Mouse (Mus musculus): ENCODE measurements around the gene Efna3. TPM values are rescaled to one million over a fixed set of nuclear protein-coding genes. Genes with fewer than 3 reads are reported as not detected.

Gene Efna3
- polyA plus RNA-seq, 1 experiment from 2014 or later, result 2.5 TPM

DNA sequence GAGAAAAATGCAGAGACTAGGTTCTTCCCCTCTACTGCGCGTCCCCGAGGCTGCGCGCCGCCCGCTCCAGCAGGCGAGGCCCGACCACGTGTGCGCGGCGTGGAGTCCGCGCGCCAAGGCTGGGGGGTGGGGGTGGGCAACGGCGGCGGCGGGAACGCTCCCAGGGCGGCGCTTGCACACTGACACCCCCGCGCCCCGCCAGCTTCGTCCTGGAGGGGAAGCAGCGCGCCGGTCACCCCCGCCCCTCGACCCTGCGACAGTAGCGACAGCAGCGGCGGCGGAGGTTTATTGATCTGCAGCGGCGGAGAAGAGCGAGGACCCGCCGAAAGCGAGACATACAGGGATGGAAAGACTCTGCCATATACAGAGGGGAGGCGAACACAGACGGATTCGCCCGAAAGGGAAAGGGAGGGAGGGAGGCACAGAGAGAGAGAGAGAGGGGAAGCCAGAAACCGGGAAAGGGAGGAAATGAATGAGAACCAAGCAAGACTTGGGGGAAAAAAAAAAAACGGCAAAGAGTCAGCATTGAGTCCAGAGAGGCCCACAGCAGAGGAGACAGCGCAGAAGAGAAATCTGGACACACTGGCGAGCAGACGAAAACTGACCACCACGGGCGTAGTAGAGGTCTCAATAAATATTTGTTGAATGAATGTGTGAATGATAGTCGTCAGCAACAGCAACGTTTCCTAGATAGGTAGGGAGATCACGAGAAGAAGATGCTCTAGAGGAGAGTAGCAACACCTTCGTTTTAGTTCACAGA, 3.0 kb downstream of the Efna3 start:
- Histone ChIP-seq H3K36me3 (no peaks in the 10 kb centered on the region), H3K9me3 (no peaks in the 10 kb centered on the region), H3K4me3 (peak overlapping the region; percentile 76), H3K27ac (0 out of 2 replicates have a peak overlapping the region, but pooled peaks have one; percentile 42), H3K27me3 (ENCODE audit: insufficient read depth, poor library complexity, severe bottlenecking) (peaks cover 75% of the 10 kb centered on the region), H3K4me1 (peaks cover 70% of the 10 kb centered on the region)
- 4% methylated on average over 58 of the region's 58 CpGs for WGBS
- no peak for DNase-seq (ENCODE audit: low spot score)

DNA sequence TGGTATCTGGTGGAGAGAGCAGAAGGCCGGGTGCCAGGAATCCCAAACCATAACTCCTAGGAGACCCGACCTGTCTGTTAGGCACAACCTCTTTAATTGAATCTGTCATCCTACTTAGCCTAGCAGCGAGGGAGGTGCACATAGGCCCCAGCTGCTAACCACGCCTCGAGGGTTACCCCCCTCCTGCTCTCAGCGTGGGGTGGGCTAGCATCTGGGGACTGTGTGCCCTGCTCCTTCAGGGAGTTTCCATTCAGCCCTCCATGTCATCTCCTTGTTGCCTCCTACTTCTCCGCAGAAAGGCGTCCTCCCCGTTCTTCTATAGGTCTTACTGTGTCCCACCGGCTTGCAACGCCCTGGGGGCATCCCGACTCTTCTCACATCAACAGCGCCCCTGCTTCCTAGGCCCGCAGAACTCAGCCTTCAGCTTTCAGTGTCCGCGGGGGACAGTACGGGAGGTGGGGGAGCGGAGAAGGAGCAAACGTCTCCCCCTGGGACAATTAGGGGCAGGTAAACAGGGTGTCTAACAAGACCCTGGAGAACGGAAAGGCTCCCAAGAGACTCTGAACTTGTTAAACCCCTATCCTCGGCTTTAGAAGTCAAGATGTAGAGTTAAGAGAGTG, 3.7 kb downstream of the Efna3 start:
- DNase-seq (ENCODE audit: low spot score), result no peak
- 8% methylated on average over 21 of the region's 21 CpGs for WGBS
- Histone ChIP-seq H3K27me3 (ENCODE audit: insufficient read depth, poor library complexity, severe bottlenecking) (peaks cover 71% of the 10 kb centered on the region), H3K27ac (no peak overlapping the region), H3K9me3 (no peaks in the 10 kb centered on the region), H3K4me3 (peak overlapping the region; percentile 76), H3K36me3 (no peaks in the 10 kb centered on the region), H3K4me1 (peaks cover 77% of the 10 kb centered on the region)

DNA sequence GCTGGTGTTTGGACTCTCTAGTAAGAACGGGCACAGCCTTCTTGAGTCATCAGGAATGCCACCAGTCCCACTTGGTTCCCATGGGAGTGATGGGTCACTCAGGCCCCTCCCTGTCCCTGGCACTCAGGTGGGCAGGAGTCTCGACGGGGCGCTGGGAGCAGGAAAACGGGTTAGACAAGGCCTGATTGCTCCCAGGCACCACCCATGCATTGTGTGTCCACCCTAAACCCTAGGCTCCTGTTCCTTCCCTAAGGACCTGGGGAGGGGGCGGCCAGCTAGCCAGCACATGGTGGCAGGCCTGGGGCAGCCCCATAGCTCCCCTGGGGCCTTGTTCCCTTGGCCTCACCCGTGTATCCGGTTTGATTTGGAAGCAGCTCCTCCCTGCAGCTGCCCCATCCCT, 4.4 kb downstream of the Efna3 start:
- WGBS, result 70% methylated on average over 8 of the region's 8 CpGs
- H3K27me3 ChIP-seq (ENCODE audit: insufficient read depth, poor library complexity, severe bottlenecking), result peaks cover 64% of the 10 kb centered on the region
- no peaks in the 10 kb centered on the region for H3K9me3 ChIP-seq
- H3K4me1 ChIP-seq, result peaks cover 78% of the 10 kb centered on the region
- DNase-seq (ENCODE audit: low spot score), result no peak
- no peaks in the 10 kb centered on the region for H3K36me3 ChIP-seq
- H3K4me3 ChIP-seq, result no peak overlapping the region
- H3K27ac ChIP-seq, result no peak overlapping the region

DNA sequence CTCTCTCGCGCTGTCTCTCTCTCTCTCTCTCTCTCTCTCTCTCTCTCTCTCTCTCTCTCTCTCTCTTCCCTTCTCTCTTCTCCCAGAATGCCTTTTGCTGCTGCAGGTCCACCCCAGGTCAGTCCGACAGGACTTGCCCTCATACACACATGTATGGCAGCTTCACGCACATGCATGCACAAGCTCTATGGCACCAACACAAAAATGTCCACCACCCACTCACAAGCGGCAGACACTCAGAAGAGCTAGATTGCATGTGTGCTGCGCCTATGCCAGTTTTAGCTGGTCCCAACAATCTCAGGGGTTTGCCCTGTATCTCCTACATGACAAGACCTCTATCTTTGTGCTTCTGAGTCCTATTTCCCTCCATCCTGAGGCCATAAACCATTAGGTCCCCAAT, 5.5 kb downstream of the Efna3 start:
- WGBS, result 68% methylated on average over 6 of the region's 6 CpGs
- Histone ChIP-seq H3K27me3 (ENCODE audit: insufficient read depth, poor library complexity, severe bottlenecking) (peaks cover 53% of the 10 kb centered on the region), H3K27ac (no peak overlapping the region), H3K4me3 (peak overlapping the region; percentile 57; the same call in 1 of the 2 replicates), H3K36me3 (no peaks in the 10 kb centered on the region), H3K9me3 (no peaks in the 10 kb centered on the region), H3K4me1 (peaks cover 71% of the 10 kb centered on the region)
- no peak for DNase-seq (ENCODE audit: low spot score)

DNA sequence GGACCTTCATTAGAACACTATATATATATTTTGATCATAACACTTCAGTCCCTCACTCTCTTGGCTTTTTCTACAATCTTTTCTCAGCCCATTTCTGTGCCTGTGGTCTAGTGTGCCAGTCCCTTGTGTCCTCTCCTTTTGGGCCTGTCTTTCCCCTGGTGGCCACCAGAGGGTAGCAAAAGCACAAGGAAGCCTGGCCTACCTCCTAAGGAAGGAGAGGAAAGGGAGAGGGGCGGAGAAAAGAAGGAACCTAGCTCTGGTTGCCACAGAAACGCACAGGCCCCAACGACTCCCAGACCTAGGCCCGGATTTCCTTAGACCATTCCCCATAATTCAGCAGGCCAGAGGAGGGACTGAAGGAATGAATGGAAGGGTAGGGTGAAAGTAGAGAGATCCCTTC, 5.9 kb downstream of the Efna3 start:
- peaks cover 49% of the 10 kb centered on the region for H3K27me3 ChIP-seq (ENCODE audit: insufficient read depth, poor library complexity, severe bottlenecking)
- 3% methylated on average over 4 of the region's 4 CpGs for WGBS
- H3K27ac ChIP-seq, result no peak overlapping the region
- H3K9me3 ChIP-seq, result no peaks in the 10 kb centered on the region
- no peaks in the 10 kb centered on the region for H3K36me3 ChIP-seq
- peak overlapping the region; percentile 57; the same call in 1 of the 2 replicates for H3K4me3 ChIP-seq
- peaks cover 67% of the 10 kb centered on the region for H3K4me1 ChIP-seq
- DNase-seq (ENCODE audit: low spot score), result no peak

DNA sequence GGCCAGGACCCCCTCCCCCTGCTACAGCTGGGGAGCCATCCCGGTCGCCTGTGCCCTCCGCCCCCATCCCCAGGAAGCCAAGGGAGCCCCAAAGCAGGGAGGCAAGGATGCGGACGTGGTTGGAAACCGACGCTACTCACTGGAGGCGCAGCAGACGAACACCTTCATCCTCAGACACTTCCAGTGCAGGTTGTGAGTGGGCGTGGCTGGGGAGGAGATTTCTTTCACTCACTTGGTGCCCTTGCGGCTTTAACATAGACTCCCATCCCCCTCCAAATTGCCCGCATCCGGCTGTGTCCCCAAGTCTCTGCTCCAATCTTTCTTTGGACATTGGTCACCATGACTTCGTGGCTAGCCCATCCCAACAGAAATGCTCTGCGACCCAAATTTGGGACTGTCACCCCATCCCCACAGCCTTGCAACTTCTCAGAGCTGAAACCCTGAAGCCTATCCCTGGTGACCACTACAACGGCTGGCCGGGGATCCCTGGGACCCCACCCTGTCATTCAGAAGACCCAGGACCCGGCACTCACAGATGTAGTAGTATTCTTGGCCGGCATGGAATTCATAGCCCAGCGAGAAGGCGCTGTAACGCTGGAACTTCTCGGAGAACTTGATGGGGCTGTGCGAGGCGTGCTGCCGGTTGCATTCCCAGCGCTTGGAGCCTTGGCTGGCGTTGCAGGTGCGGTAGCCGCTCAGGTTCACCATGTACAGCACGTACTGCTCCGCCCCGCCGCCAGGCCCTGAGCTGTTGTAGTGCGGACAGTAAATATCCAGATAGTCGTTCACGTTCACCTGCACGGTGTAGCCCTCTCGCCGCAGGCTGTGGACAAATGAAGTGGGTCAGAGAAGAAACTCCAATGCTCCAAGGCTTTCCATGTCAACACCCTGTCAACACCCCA, 6.6 kb downstream of the Efna3 start:
- Histone ChIP-seq H3K4me1 (peaks cover 60% of the 10 kb centered on the region), H3K27ac (peak overlapping the region; percentile 67; the same call in 1 of the 2 replicates)
- WGBS, result 21% methylated on average over 40 of the region's 40 CpGs

DNA sequence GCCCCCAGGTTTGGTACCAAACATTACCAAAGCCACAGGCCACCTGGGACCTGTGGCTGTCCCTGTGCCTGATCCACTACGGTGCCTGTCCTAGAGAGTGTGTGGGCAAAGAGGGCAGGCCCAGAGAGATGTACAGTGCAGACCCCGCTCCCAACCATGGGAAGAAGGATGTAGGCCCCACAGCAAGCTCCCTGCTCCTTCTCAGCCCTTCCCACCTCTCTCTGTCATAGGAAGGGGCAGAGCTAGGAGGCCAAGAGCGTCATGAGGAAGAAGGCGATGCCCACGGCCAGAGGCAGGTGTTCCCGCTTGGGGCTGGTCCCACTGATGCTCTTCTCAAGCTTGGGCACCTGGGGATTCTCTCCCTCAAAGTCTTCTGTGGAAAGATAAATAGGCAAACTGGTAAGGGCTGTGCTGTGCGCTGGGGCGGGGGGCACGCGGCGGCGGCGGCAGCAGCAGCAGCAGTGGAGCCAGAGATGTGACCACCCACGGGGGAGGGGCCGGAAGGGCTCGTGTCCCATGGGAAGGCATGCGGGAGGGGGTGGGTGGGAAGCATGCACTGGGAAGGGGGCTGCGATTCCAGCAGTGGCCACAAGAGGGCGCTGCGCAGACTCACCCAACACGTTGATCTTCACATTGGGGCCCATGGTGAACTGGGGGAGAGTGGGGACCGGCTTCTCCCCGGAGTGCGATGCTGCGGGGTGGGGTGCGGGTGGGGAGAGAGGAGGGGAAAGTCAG, 7.4 kb downstream of the Efna3 start:
- Histone ChIP-seq H3K36me3 (no peaks in the 10 kb centered on the region), H3K27ac (peak overlapping the region; percentile 67), H3K4me1 (peaks cover 52% of the 10 kb centered on the region), H3K4me3 (peak overlapping the region; percentile 57), H3K27me3 (ENCODE audit: insufficient read depth, poor library complexity, severe bottlenecking) (peaks cover 34% of the 10 kb centered on the region), H3K9me3 (no peaks in the 10 kb centered on the region)
- DNase-seq (ENCODE audit: low spot score), result peak; percentile 89
- 9% methylated on average over 26 of the region's 26 CpGs for WGBS

More for the DNA sequence above, 6.6 kb downstream of the Efna3 start:
- Histone ChIP-seq H3K4me3 (peak overlapping the region; percentile 57), H3K9me3 (no peaks in the 10 kb centered on the region), H3K27me3 (ENCODE audit: insufficient read depth, poor library complexity, severe bottlenecking) (peaks cover 42% of the 10 kb centered on the region), H3K36me3 (no peaks in the 10 kb centered on the region)
- DNase-seq (ENCODE audit: low spot score), result no peak

DNA sequence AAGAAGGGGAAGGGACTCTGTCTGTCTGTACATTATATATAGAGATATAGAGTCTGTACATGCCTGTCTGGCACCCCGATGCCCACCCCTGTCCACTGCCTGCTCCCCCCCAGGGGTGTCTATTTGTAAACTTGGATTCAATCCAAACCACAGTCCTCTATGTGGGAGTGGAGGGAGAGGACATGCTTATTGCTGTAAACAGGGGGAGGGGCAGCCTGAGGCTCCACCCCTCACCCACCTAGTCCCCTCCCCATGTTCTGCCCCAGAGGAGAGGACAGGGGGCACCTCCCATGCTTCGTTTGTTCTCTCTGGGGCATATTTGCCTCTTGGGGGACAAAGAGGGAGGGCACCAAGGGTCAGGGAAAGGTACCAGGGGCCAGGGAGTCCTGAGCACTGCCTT, 8.0 kb downstream of the Efna3 start:
- Histone ChIP-seq H3K27ac (peak overlapping the region; percentile 67), H3K9me3 (no peaks in the 10 kb centered on the region), H3K4me3 (peak overlapping the region; percentile 57), H3K36me3 (no peaks in the 10 kb centered on the region), H3K27me3 (ENCODE audit: insufficient read depth, poor library complexity, severe bottlenecking) (peaks cover 28% of the 10 kb centered on the region), H3K4me1 (peaks cover 47% of the 10 kb centered on the region)
- WGBS, result 52% methylated on average over 2 of the region's 2 CpGs
- no peak for DNase-seq (ENCODE audit: low spot score)

DNA sequence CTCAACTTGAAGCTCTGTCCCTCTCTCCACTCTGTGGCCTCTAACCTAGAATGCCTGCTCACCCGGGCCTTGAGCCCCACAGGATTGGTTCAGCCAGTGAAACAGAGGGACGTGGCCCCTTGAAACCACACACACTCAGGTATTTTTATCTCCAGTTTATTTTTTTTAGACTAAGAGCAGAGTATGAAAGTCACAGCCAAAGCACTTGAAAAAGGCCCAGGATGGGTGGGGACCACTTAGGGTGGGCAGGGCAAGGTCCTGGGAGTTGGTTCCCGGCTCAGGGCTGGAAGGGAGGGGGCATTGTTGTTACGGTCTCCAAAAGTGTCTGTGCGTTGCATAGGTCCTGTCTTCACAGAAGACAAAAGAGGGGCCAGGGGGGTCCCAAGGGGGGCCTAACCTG, 8.4 kb downstream of the Efna3 start:
- 0 out of 2 replicates have a peak overlapping the region, but pooled peaks have one; percentile 67 for H3K27ac ChIP-seq
- peaks cover 24% of the 10 kb centered on the region for H3K27me3 ChIP-seq (ENCODE audit: insufficient read depth, poor library complexity, severe bottlenecking)
- no peaks in the 10 kb centered on the region for H3K36me3 ChIP-seq
- peaks cover 42% of the 10 kb centered on the region for H3K4me1 ChIP-seq
- H3K9me3 ChIP-seq, result no peaks in the 10 kb centered on the region
- no peak for DNase-seq (ENCODE audit: low spot score)
- WGBS, result 66% methylated on average over 5 of the region's 5 CpGs
- no peak overlapping the region for H3K4me3 ChIP-seq

DNA sequence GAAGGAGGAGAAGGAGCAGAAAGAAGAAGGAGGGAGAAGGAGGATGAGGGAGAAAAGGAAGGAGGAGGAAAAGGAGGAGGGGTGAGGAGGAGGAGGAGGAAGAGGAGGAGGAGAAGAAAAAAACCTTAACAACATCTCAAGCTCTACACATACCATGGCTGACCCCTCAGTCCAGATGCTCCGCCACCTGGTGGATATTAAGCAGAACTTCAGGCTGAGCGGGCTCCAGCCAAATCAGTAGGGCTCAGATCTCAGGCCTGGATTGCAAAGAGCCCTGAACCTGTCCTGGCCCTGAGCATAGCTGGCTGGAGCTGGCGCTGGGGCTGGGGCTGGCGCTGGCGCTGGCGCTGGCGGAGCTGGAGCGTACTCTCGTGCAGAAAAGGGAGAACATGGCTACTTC, 14.7 kb downstream of the Efna3 start:
- H3K4me3 ChIP-seq, result no peak overlapping the region
- peaks cover 15% of the 10 kb centered on the region for H3K4me1 ChIP-seq
- no peak overlapping the region for H3K27ac ChIP-seq
- no peaks in the 10 kb centered on the region for H3K27me3 ChIP-seq (ENCODE audit: insufficient read depth, poor library complexity, severe bottlenecking)
- peak; percentile 87 for DNase-seq (ENCODE audit: low spot score)
- WGBS, result 5% methylated on average over 9 of the region's 9 CpGs
- no peaks in the 10 kb centered on the region for H3K9me3 ChIP-seq
- H3K36me3 ChIP-seq, result no peaks in the 10 kb centered on the region

DNA sequence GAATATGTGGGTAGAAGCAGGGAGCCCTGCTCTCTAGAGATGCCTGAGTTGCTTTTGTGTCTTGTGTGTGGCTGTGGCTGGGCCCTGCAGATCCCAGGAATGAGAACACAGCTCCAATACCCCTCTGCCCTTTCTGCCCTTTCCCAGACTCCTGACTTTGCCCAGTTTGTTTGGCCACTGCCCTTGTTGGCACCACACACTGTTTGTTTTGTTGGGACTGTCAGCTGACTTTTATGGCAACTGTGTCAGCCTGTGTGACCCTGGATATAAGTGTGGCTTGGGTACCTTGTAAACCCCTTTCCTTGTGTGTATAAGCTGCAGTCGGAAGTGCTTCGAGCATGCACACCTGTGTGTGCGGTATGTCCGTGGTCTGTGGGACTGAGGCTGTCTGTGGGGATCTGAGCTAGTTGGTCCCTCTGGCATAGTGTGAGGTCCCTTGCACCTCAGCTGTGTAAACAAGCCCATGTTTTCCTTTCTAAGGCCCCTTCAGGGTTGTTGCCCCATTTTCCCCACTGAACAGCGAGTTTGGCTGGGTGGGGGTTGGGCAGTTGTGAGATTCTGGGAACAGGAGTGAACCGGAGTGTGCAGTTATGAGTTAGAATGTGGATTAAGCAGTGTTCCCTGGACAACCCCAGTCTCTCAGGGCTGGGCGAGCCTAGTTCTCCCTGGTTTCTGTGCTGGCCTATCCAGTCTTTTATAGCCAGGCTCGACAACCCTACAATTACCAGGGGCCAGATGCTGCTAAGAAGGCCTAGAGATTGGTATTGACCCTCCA, 17.0 kb downstream of the Efna3 start:
- no peak overlapping the region for H3K4me3 ChIP-seq
- DNase-seq (ENCODE audit: low spot score), result no peak
- peaks cover 15% of the 10 kb centered on the region for H3K4me1 ChIP-seq
- H3K36me3 ChIP-seq, result no peaks in the 10 kb centered on the region
- no peaks in the 10 kb centered on the region for H3K27me3 ChIP-seq (ENCODE audit: insufficient read depth, poor library complexity, severe bottlenecking)
- H3K9me3 ChIP-seq, result no peaks in the 10 kb centered on the region
- no peak overlapping the region for H3K27ac ChIP-seq
- 71% methylated on average over 8 of the region's 8 CpGs for WGBS

DNA sequence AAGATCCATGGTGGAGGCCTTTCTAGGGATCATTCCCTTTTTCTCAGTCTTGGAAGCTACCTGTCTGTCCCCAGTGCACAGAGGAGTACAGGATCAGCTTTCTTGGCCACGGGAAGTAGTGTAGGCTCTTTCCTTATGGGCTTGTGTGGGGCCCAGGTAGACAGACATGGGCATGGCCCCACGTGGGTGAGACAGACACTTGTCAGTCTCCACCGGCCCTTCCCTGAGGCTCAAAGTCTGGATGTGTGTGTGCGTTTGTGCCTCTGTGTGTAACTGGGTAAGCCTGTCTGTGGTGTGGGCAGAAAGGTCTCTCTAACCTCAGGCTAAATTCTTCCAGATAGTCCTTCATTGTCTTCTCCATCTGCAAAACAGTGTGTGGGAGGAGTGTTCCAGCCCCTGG, 17.7 kb downstream of the Efna3 start:
- Histone ChIP-seq H3K4me3 (no peak overlapping the region), H3K27me3 (ENCODE audit: insufficient read depth, poor library complexity, severe bottlenecking) (no peaks in the 10 kb centered on the region), H3K9me3 (no peaks in the 10 kb centered on the region), H3K4me1 (peaks cover 15% of the 10 kb centered on the region), H3K36me3 (no peaks in the 10 kb centered on the region), H3K27ac (no peak overlapping the region)
- WGBS, result 61% methylated on average over 4 of the region's 4 CpGs
- no peak for DNase-seq (ENCODE audit: low spot score)
